Mouse (Mus musculus) urinary bladder, postnatal 4 days (tissue): ENCODE results near the gene Cyp2a22.
"Not testable (repeated sequence)": the region's sequence is repeated elsewhere in the genome, so short reads cannot be mapped to it uniquely, and the experiment has no call there.

Experiments used
- DNase-seq, 2 experiments: peaks; one replicate each; pipeline ENCODE4 v3.0.0; 2021 to 2022; ENCODE audit warnings: low spot score in 2 of 2

Cyp2a22 gene

DNA sequence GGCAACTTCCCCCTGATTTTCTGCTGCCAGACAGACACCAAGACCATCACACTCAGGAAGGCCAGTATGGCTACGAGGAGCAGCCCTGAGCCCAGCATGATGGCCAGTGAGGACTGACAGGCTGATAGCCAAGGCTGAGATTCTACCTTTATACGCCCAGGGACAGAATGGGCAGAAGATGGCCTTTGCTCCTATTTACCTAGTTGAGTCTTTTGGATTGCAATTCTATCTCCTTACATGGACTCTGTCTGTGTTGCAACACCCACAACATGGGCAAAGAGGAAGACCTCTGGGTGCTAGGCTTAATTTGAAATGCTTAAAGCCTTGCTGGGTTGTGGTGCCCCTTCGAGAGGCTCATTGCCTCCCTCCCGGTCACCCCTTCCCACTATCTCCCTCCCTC lies at the start of gene Cyp2a22:
TSS of gene Cyp2a22 (minus strand) at position 123 of the 400 bp plus-strand sequence.
- no peak for DNase-seq

DNA sequence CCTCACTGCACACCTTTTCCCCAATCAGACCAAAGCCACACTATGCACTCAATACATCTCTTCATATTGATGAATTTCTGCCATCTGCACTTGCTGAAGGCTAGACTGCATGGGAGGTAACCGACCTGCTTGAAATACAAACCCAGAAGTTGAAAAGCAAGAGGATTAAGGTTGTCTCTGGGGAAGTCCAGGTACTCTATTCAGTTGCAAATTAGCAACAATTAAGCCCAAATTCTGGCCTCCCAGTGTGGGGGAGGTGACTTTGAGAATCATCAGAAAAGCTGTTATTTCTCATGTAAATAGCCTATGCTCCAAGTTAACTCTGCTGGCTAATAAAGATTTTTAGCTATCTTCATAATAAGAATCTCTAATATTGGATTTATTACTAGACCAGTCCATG lies 44.0 kb upstream of the Cyp2a22 start:
- DNase-seq: not testable (repeated sequence)

DNA sequence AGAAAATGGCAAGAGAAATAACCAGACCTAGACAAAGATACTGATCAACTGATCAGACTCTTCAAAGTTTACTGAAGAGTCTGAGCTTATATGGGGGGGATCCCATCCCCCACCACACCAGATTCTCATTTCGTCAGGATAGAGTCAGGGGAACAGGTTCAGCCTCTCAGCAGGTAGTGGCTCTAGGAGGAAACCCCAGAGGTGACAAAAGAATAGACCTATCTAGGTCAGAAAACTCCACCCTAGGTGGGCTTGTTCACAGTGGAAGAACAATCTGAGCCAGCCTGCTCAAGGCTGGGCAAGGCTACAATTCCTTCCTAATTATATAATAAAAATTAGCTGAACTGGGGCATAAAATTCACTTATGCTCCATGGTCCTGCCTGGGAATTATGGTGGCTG lies 43.4 kb upstream of the Cyp2a22 start:
- no peak for DNase-seq

DNA sequence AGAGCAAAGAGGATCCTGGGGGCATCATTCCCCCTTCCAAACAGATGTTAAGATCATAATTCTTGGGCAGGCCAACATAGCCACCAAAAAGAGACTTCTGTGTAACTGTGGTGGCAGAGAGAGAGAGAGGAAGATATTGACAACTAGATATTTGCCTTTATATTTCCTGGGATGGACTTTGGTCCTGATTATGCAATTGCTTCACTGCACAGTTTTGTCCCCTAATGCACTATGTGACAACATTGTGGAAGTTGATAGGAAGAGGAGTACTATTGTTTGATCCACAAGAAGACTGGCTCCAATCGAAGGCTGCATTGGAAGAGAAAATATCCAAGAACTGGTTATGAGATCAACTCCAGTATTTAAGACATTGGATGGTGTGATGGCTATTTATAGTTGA lies 42.8 kb upstream of the Cyp2a22 start:
- DNase-seq: not testable (repeated sequence)

DNA sequence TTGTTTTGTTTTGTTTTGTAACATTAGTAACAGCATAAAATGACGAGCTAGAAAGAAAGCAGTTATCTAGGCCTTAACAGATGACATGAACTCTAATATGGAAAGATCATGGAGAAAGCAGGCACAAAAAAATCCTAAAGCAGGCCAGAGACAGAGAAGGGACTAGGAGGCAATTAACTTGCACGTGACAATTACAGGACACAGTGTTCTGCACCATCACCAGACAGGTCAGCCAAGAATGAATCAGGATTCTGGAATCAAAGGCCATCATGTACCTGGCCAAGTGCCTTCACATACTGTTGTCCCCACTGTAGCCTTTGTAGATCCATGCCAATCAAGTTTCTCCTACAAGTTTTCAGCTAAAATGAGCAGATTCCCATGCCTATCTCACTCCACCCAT lies 42.3 kb upstream of the Cyp2a22 start:
- not testable (repeated sequence) for DNase-seq

DNA sequence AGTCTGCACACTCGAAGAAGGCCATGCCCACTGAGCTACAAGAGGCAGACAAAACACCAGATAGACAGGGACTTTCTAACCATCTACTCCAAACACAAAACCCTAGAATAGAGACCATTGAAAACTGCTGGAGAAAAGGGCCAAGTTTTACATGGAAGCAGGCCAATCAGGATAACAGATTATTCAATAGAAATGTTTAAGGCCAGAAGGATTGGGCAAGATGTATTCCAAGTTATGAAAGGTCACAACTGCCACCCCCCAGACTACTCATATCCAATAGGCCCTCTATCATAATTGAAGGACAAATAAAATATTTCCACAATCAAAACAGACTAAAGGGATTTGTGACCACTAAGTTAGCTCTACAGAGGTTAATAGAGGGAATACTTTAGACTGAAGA lies 23.2 kb upstream of the Cyp2a22 start:
- DNase-seq: not testable (repeated sequence)

DNA sequence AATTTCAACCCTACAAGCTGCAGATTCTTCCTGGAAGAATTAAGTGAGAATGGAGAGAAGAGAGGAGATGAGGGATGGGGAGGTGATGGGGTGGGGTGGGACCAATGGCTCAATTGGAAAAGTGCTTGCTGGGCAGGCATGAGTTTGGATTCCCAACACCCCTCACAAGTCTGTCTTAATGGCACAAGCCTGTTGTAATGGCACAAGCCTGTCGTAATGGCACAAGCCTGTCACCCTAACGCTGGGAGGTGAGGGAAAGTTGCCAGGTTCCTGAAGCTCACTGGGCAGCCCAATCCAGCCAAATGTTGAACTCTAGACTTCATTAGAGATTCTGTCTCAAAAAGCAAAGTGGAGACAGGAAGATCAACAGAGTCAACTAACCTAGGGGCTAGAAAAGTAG lies 14.1 kb upstream of the Cyp2a22 start:
- not testable (repeated sequence) for DNase-seq

DNA sequence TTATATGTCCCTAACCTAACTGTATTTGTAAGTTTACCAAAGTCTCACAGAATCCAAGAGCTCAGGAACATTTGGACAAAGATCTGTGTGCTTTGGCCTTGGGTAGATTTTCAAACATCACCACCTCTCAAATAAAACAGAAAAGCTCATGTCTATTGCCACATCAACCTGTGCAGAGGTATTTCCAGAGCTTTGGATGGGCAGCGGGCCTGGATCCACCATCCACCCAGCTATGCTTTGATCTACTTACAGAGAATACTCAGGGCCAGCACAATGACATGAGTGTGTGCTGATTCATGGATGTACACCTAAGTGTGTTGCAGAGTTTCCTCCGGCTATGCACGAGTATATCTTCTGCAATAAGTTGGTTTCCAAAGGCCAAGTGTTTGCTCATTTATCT lies 13.5 kb upstream of the Cyp2a22 start:
- not testable (repeated sequence) for DNase-seq

DNA sequence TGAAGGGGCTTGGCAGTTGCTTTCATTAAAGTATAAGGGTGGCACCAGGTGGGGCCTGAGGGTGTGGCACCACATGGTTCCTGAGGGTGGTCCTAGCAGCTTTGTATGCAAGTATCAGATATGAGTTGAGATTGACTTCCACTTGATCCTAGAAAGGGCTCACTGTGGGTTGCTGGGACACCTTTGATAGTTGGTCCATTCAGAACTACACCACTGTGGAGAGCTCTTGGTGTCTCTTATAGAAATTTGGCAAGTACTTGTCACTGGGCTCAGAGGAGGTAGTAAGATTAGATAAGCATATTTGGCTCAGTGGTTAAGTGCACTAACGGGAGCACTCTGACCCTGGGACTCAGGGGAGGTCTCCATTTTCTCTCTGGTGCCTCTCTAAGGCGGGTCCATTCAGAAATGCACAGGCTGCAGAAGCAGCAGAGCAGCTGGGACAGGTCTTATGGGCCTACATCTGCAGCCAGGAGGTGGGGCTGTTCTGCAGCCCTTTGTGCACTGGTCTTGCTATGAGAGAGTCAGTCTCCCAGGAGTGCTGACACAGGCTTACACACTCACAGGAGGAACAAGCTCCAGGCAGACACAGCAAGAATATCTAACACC lies 2.2 kb upstream of the Cyp2a22 start:
- DNase-seq: not testable (repeated sequence)

DNA sequence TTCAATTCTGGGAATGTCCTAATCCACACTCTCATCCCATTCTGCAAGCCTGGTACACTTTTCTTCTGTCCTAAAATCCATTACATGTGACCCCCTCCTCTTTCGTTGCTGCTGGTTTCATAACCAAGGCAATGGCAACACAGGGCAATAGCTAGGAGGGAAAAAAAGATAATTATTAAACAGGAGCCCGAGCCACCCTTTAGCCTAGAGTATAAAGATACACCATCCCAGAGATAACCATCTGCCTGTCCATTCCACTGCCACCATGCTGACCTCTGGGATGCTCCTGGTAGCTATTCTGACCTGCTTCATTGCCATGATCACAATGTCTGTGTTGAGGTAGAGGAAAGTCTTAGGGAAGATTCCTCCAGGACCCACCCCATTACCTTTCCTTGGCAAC lies 22.1 kb downstream of the Cyp2a22 start:
- DNase-seq: not testable (repeated sequence)
